14 mouse cellular contexts compared by ENCODE assay signal in the genomic region with DNA sequence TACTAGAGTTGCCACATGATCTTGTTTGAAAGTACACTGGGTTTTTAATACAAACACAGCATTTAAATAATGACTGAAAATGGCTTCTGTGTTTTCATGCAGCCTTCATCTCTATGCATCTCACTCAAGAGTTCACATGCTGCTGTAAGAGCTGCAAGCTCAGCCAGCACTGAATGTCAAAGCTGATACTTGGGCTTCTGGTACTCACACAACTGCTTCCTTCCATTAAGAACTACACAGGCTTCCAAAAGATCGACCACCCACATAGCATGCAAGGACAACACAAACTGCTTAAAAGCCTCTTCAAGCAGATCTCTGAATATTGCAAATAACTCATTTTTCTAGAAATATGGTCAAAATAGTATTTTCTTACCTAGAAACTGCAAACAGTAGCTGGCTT.
"Had no signal": no experiment of that assay in that cellular context is flagged by ENCODE, and none has a peak within 500 bp of the region (broad histone marks: within the 10 kb centered on the region; RNA-seq: fewer than 3 reads in every experiment).

No protein-coding gene starts in this region.

- H3K27ac ChIP-seq: kidney, embryonic 15.5 days; left cerebral cortex, adult 2 months; limb, embryonic 10.5 days; liver, embryonic 15.5 days; macrophage had no signal

- H3K27me3 ChIP-seq: kidney, embryonic 15.5 days; liver, embryonic 15.5 days had no signal

- H3K4me2 ChIP-seq: kidney, embryonic 15.5 days; liver, embryonic 11.5 days; liver, embryonic 15.5 days had no signal

- H3K4me3 ChIP-seq: kidney, embryonic 15.5 days; left cerebral cortex, adult 2 months; limb, embryonic 10.5 days; liver, embryonic 15.5 days; megakaryocyte, embryonic 14.5 days had no signal

- H3K9me3 ChIP-seq: kidney, embryonic 15.5 days; limb, embryonic 10.5 days; liver, embryonic 15.5 days; megakaryocyte, embryonic 14.5 days had no signal

- H3K9ac ChIP-seq: kidney, embryonic 15.5 days; liver, embryonic 15.5 days had no signal

- H3K36me3 ChIP-seq: kidney, embryonic 15.5 days; limb, embryonic 10.5 days; liver, embryonic 15.5 days had no signal

- DNase-seq: kidney, adult 2 months; kidney, postnatal 14 days; lung, adult 2 months; lung, postnatal 10 days; right cerebral cortex, adult 18-20 months; right cerebral cortex, postnatal 25 days; thymus, postnatal 36 days had no signal
